Mouse (Mus musculus) WW6 (cell line): ENCODE measurements around the gene Tmem156.

Experiments
- DNase-seq: peaks from one replicate; pipeline ENCODE4 v3.0.0-alpha.2; 2013; ENCODE audit warnings: low read depth, low spot score

Tmem156 gene

GRCm38 (mm10) chr5:65047285-65047855 is 44.6 kb downstream of the Tmem156 start:
- DNase-seq: no peak

- no peak for DNase-seq
Observed at GRCm38 (mm10) chr5:65046442-65047284, 45.3 kb downstream of the Tmem156 start.

GRCm38 (mm10) chr5:65045642-65046370 is 46.1 kb downstream of the Tmem156 start:
- no peak for DNase-seq

GRCm38 (mm10) chr5:65043407-65043895 is 48.5 kb downstream of the Tmem156 start:
- DNase-seq: no peak

GRCm38 (mm10) chr5:65040463-65040862 is 51.5 kb downstream of the Tmem156 start:
- no peak for DNase-seq

GRCm38 (mm10) chr5:65038811-65039571 is 52.9 kb downstream of the Tmem156 start:
- DNase-seq: no peak

GRCm38 (mm10) chr5:65038305-65038704 is 53.6 kb downstream of the Tmem156 start:
- DNase-seq: no peak

- no peak for DNase-seq
Observed at GRCm38 (mm10) chr5:65036597-65036996, 55.3 kb downstream of the Tmem156 start.

- no peak for DNase-seq
Observed at GRCm38 (mm10) chr5:65028019-65028418, 63.9 kb downstream of the Tmem156 start.

GRCm38 (mm10) chr5:65026776-65027175 is 65.2 kb downstream of the Tmem156 start:
- no peak for DNase-seq

- no peak for DNase-seq
Observed at GRCm38 (mm10) chr5:65025916-65026315, 66.0 kb downstream of the Tmem156 start.

GRCm38 (mm10) chr5:65024641-65025040 is 67.3 kb downstream of the Tmem156 start:
- no peak for DNase-seq

- no peak for DNase-seq
Observed at GRCm38 (mm10) chr5:65022006-65022405, 69.9 kb downstream of the Tmem156 start.

- DNase-seq: no peak
Observed at GRCm38 (mm10) chr5:65019823-65020222, 72.1 kb downstream of the Tmem156 start.

- no peak for DNase-seq
Observed at GRCm38 (mm10) chr5:65019109-65019508, 72.8 kb downstream of the Tmem156 start.

GRCm38 (mm10) chr5:65015508-65015907 is 76.4 kb downstream of the Tmem156 start:
- DNase-seq: no peak

- DNase-seq: no peak
Observed at GRCm38 (mm10) chr5:65011901-65012573, 79.9 kb downstream of the Tmem156 start.

GRCm38 (mm10) chr5:65006011-65006491 is 85.9 kb downstream of the Tmem156 start:
- no peak for DNase-seq

- DNase-seq: no peak
Observed at GRCm38 (mm10) chr5:65005251-65005650, 86.7 kb downstream of the Tmem156 start.
